Mouse (Mus musculus) forebrain, embryonic 14.5 days (tissue): ENCODE results near the gene Aox2. TPM values are rescaled to one million over a fixed set of nuclear protein-coding genes. Genes with fewer than 3 reads are reported as not detected.

Experiments used
- ATAC-seq: fragments of 200-750 bp; cut with Nextera tagmentation; 2 replicates; pipeline ENCODE4 v1.8.0; 2017; ENCODE audit warnings: mild to moderate bottlenecking, moderate library complexity
- DNase-seq: peaks from one replicate; pipeline ENCODE4 v3.0.0-alpha.2; 2015; ENCODE audit warnings: low spot score
- H3K27ac ChIP-seq: fragments of 300-500 bp; sonication (generic); 2 replicates; pipeline ENCODE4 v1.5.1; 2014; ENCODE audit warnings: low read depth, mild to moderate bottlenecking, control low read depth, low read length, moderate library complexity
- H3K27me3 ChIP-seq: fragments of 300-500 bp; sonication (generic); replicated peaks from 2 replicates; pipeline ENCODE4 v1.6.1; 2014; ENCODE audit warnings: low read length, control low read depth, mixed read lengths; ENCODE audit not compliant: control insufficient read depth, insufficient read depth
- H3K36me3 ChIP-seq: fragments of 300-500 bp; sonication (generic); 2 replicates; pipeline ENCODE4 v1.6.1; 2014; ENCODE audit warnings: low read length, control low read depth; ENCODE audit not compliant: control insufficient read depth, insufficient read depth
- H3K4me1 ChIP-seq: fragments of 300-500 bp; sonication (generic); 2 replicates; pipeline ENCODE4 v1.6.1; 2014; ENCODE audit warnings: antibody characterized with exemption, low read length, control low read depth; ENCODE audit not compliant: control insufficient read depth, insufficient read depth
- H3K4me2 ChIP-seq: fragments of 300-500 bp; sonication (generic); 2 replicates; pipeline ENCODE4 v1.6.1; 2014; ENCODE audit warnings: mild to moderate bottlenecking, control low read depth, low read length
- H3K4me3 ChIP-seq: fragments of 300-500 bp; sonication (generic); 2 replicates; pipeline ENCODE4 v1.5.1; 2014; ENCODE audit warnings: low read depth, low read length, control low read depth
- H3K9ac ChIP-seq: fragments of 300-500 bp; sonication (generic); 2 replicates; pipeline ENCODE4 v1.6.1; 2014; ENCODE audit warnings: mild to moderate bottlenecking, low read length, control low read depth, moderate library complexity
- H3K9me3 ChIP-seq: fragments of 300-500 bp; sonication (generic); replicated peaks from 2 replicates; pipeline ENCODE4 v1.6.1; 2016; ENCODE audit warnings: low read length, control low read depth, mixed read lengths; ENCODE audit not compliant: control insufficient read depth
- WGBS: fragments of 180-500 bp; shearing (Covaris S2); extraction: QIAGEN DNeasy Blood & Tissue Kit; methylation state at CpG from one replicate; pipeline ENCODE4 v1.1.7; 2014; 5-methylcytosine and 5-hydroxymethylcytosine counted together
- polyA plus RNA-seq: library from polyadenylated mRNA; unstranded; fragments of >200 nt; fragmentation: Nextera tagmentation; extraction: Ambion mirVana; gene quantifications from 2 replicates; pipeline ENCODE4 v1.2.1, GENCODE M21; 2014

Aox2 gene
- polyA plus RNA-seq, 1 experiment from 2014 or later: not detected

DNA sequence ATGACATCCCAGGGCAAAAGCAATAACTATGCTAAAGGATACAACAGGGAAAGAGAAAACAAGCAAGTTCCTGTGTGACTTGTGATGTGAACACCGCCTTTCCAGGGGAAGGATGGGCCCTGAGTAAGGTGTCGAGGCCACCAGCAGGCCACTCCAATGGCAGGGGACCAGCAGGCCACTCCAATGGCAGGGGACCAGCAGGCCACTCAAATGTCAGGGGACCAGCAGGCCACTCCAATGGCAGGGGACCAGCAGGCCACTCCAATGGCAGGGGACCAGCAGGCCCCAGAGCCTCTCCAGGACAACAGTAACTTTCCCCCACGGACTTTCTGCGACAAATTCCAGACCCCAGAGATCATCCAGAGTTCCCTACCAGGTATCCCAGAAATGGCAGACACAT is 2.3 kb downstream of the Aox2 start:
- ATAC-seq (no peak), DNase-seq (no peak)
- WGBS: 91% methylated on average over 4 of the region's 4 CpGs

DNA sequence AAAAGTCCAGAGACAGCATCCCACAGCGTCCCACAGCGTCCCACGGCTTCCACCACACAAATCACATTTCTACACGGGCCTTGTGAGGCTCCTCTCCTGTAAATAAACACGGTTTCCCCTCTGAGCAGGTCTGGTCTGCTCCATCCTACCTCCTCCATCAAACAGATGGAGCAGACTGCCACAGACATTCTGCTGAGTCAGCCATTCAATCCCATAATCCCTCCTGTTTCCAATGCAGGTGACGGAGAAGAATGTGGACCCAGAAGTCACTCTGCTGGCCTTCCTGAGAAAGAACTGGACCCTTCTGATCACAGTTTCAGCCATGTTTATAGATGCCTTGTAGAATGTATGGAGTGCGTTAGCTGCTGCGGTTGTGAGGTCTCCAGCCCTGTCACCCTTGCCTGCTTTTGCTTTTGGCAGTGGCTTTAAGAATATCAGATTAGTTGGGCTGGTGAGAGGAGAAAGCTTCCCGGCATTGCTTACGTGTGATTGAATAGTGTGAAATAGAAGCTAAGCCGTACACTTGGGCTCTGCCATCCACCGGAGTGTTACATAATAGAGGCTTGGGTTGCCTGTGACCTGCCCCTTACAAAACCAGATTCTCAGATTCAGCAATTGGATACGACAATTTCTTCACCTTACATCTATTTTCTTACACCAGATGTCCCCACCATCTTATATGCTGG is 3.0 kb downstream of the Aox2 start:
- no peak overlapping the region for H3K27ac ChIP-seq
- H3K9me3 ChIP-seq: no peaks in the 10 kb centered on the region
- H3K4me1 ChIP-seq: no peaks in the 10 kb centered on the region
- H3K27me3 ChIP-seq: no peaks in the 10 kb centered on the region
- WGBS: 72% methylated on average over 13 of the region's 13 CpGs
- ATAC-seq: peak; percentile 57; the same call in 1 of the 2 replicates
- H3K4me3 ChIP-seq: no peak overlapping the region
- no peak overlapping the region for H3K4me2 ChIP-seq
- DNase-seq: peak; percentile 38
- H3K36me3 ChIP-seq: no peaks in the 10 kb centered on the region
- H3K9ac ChIP-seq: no peak overlapping the region

More for the DNA sequence above, 2.3 kb downstream of the Aox2 start:
- H3K9ac ChIP-seq: no peak overlapping the region
- no peaks in the 10 kb centered on the region for H3K9me3 ChIP-seq
- H3K4me1 ChIP-seq: no peaks in the 10 kb centered on the region
- no peak overlapping the region for H3K4me2 ChIP-seq
- H3K27me3 ChIP-seq: no peaks in the 10 kb centered on the region
- H3K27ac ChIP-seq: no peak overlapping the region
- no peak overlapping the region for H3K4me3 ChIP-seq
- H3K36me3 ChIP-seq: no peaks in the 10 kb centered on the region

DNA sequence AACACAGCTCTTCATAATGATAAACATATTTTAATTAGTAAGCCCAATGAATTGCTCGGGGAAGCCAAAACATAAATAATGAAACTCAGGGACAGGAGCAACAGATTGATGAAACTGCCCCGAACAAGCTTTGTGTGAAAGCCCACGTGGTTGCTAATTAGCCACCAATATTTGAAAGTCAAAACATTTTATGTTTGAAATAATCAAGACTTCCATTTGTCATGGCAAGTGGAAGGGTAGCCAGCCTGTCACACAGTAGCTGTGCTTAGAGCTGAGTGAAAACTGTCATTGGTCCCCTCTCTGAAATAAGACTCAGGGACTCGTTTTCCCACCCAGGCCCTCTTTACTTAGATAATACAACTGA is 3.5 kb downstream of the Aox2 start:
- no peak overlapping the region for H3K4me3 ChIP-seq
- no peak for DNase-seq
- no peaks in the 10 kb centered on the region for H3K9me3 ChIP-seq
- no peaks in the 10 kb centered on the region for H3K36me3 ChIP-seq
- 58% methylated on average over 4 of the region's 4 CpGs for WGBS
- no peaks in the 10 kb centered on the region for H3K4me1 ChIP-seq
- no peak overlapping the region for H3K4me2 ChIP-seq
- H3K9ac ChIP-seq: no peak overlapping the region
- no peak overlapping the region for H3K27ac ChIP-seq
- no peaks in the 10 kb centered on the region for H3K27me3 ChIP-seq
- ATAC-seq: peak; percentile 23; the same call in 1 of the 2 replicates

DNA sequence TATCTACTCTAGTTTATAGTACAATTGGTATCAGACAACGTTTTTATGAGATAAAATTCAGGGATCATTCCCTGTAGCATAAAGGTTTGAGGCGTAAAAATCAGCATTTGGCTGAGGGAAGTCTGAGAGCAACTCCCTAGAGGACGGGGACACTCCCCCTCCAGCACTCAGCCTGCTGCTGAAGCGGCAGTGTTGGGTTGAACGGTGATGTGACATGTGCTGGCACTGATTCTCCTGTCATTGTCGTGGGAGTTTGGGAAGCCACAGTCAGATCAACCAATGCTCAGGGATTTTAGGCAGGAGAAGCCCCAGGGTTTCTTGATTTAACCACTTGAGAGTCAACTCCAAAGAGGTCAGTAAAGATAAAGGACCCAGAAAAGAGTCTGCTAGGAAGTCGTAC is 6.4 kb downstream of the Aox2 start:
- Histone ChIP-seq H3K36me3 (no peaks in the 10 kb centered on the region), H3K9me3 (no peaks in the 10 kb centered on the region), H3K4me2 (no peak overlapping the region), H3K4me3 (no peak overlapping the region), H3K27ac (no peak overlapping the region), H3K27me3 (no peaks in the 10 kb centered on the region), H3K4me1 (no peaks in the 10 kb centered on the region), H3K9ac (no peak overlapping the region)
- ATAC-seq: no peak
- DNase-seq: peak; percentile 19
- 55% methylated on average over 7 of the region's 7 CpGs for WGBS

DNA sequence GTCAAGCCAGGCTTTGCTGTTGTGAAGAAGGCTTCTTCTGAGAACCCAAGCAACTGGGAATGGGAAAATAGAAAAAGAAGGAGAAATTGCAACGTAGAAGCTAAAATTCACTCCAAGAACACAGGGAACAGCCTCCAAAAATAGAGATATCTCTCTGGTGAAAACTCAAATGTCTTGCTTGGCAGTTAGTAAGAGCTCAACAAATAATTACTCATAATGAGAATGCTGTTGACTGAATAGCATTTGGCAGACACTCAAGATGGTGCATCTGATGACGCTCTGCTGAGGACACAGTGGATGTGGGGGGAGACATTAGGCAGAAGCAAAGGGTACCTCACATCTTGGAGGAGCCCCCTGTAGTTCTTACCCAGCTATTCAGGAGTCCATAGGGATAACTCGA is 10.0 kb downstream of the Aox2 start:
- DNase-seq (no peak), ATAC-seq (no peak)
- WGBS: 81% methylated on average over 3 of the region's 3 CpGs
- no peak overlapping the region for H3K4me3 ChIP-seq
- no peak overlapping the region for H3K9ac ChIP-seq
- H3K4me2 ChIP-seq: no peak overlapping the region
- H3K9me3 ChIP-seq: no peaks in the 10 kb centered on the region
- peaks cover 3% of the 10 kb centered on the region; the same call in 1 of the 2 replicates for H3K4me1 ChIP-seq
- H3K27me3 ChIP-seq: no peaks in the 10 kb centered on the region
- H3K27ac ChIP-seq: no peak overlapping the region
- H3K36me3 ChIP-seq: no peaks in the 10 kb centered on the region

DNA sequence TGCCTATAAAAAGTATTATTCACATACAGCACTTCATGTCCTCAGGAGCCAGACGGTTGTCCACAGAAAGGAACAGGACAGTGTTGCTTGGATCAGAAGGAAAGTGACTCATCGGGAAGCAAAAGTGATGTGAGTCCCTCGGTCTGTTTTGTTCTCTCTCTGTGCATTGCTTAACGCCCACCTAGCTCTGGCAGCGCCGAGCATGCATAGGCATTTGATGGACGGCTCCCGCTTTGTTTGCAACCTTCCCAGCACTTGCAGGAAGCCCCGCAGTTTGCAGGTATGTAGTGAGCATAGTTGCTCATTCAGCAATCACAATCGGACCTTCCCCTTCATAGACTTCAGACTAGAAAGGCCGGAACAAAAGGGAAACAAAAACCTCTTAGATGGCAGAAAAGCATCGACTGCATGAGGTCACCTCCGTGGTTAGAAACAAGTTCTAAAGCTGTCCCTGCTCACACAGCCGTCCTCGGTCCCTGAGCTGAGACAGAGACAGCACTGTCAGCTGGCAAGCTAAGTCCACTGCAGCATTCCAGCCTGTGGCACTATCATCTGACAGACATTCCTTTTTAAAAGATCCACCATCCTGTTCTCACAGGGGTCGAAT is 11.8 kb downstream of the Aox2 start:
- no peak overlapping the region for H3K9ac ChIP-seq
- H3K4me3 ChIP-seq: no peak overlapping the region
- 27% methylated on average over 16 of the region's 16 CpGs for WGBS
- H3K9me3 ChIP-seq: no peaks in the 10 kb centered on the region
- H3K27me3 ChIP-seq: no peaks in the 10 kb centered on the region
- ATAC-seq (no peak), DNase-seq (peak; percentile 8)
- no peaks in the 10 kb centered on the region for H3K36me3 ChIP-seq
- no peak overlapping the region for H3K27ac ChIP-seq
- H3K4me1 ChIP-seq: peaks cover 3% of the 10 kb centered on the region; the same call in 1 of the 2 replicates
- H3K4me2 ChIP-seq: no peak overlapping the region

DNA sequence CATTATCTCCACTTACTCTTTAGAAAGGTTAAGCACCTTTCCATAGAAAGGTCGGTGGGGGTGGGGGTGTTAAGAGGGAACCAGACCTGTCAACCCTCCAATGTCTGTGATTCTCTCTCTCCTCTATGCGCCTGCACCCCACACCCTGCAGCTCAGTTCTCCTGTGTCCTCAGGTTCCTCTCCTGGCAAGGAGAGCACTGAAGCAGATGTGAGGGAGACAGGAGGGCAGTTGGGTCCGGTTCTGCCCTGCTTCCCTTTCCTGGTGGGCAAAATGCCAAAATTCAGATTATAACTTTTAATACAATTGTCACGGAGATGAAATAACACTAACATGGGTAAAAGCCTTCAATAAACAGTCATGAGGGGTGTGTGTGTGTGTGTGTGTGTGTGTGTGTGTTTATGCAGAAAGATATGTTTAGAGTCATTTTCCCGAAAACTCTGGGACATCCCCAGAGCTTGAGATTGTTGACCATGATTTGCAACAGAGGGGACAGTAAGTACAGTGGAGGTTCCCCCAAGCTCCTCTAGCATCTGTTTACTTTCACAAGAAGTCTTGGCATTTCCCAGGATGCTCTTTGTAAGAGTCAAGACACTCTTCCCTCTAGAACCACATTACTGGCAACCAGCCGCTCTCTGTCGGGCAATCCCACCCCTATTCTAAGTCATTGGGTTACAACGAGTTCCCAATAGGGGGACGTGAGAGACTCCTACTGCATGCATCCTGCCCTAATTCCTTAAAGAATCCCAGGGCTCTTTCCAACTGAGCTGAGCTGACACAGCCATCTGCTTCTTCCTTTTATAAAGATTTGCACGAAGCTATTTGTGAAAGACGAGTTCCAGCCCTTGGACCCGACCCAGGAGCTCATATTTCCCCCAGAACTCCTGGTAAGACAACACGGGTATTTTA is 13.5 kb downstream of the Aox2 start:
- DNase-seq: peak; percentile 47
- Histone ChIP-seq H3K4me3 (no peak overlapping the region), H3K9ac (no peak overlapping the region), H3K27me3 (no peaks in the 10 kb centered on the region), H3K9me3 (no peaks in the 10 kb centered on the region), H3K27ac (no peak overlapping the region), H3K36me3 (no peaks in the 10 kb centered on the region), H3K4me2 (no peak overlapping the region), H3K4me1 (peaks cover 3% of the 10 kb centered on the region; the same call in 1 of the 2 replicates)
- WGBS: 63% methylated on average over 13 of the region's 13 CpGs
- peak; percentile 29; the same call in 1 of the 2 replicates for ATAC-seq

DNA sequence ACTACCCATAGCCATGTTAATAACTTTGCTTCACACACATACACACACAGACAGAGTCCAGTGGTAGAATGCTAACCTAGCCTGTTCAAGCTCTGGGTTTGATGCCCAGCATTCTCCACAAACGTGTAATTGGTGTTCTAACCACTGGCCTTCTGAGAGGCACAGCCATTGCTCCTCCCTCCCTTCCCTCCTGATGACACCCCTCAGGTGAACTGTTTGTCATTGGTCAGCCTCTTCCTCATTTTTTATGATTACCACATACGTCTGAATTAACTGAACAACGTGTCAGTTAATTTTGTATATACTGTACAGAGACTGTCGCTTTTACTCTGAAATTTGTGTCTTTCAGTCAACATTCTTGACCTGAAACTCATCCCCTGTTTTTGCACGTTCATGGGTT is 16.6 kb downstream of the Aox2 start:
- no peak overlapping the region for H3K4me2 ChIP-seq
- H3K9me3 ChIP-seq: no peaks in the 10 kb centered on the region
- no peak for ATAC-seq
- no peak overlapping the region for H3K27ac ChIP-seq
- H3K9ac ChIP-seq: no peak overlapping the region
- peaks cover 3% of the 10 kb centered on the region; the same call in 1 of the 2 replicates for H3K4me1 ChIP-seq
- no peak overlapping the region for H3K4me3 ChIP-seq
- no peaks in the 10 kb centered on the region for H3K27me3 ChIP-seq
- 86% methylated on average over 5 of the region's 5 CpGs for whole genome bisulfite sequencing
- no peaks in the 10 kb centered on the region for H3K36me3 ChIP-seq
- DNase-seq: no peak
